In the genomic region with DNA sequence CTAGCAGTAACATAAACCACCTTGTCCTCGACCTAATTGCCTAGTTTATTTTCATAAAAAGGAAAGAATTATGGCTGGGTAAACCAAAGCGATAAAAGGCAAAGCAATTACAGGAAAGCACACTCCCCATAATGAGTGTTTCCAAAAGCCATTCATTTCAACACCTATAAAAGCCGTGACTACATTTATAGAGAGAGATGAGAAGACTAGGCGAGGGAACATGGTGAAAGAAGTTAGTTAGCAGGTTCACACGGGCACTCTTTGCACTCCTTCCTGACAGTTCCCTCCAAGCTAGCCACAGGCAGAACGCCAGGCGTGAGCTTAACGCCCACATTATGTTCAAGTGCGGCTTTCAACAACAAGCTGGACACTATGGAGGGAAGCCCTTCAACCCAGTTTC, we compare ENCODE assay signal across 15 mouse cellular contexts.
"Had no signal": no experiment of that assay in that cellular context is flagged by ENCODE, and none has a peak within 500 bp of the region (broad histone marks: within the 10 kb centered on the region; RNA-seq: fewer than 3 reads in every experiment).

No protein-coding gene starts in this region.

- H3K36me3 ChIP-seq: midbrain, embryonic 10.5 days; neural tube, embryonic 15.5 days had no signal

- DNase-seq: kidney, adult 2 months; kidney, postnatal 14 days; layer of hippocampus, adult 9-11 months; layer of hippocampus, postnatal 36 days; lung, embryonic 14.5 days; lung, postnatal 10 days; lung, postnatal 4 days; midbrain, embryonic 14.5 days; right cerebral cortex, adult 18-20 months; right cerebral cortex, postnatal 25 days; thymus, postnatal 4 days had no signal

- H3K4me2 ChIP-seq: liver, embryonic 11.5 days; lung, embryonic 14.5 days; neural tube, embryonic 15.5 days had no signal

- H3K27me3 ChIP-seq: neural tube, embryonic 15.5 days had no signal

- H3K27ac ChIP-seq: midbrain, embryonic 10.5 days; neural tube, embryonic 15.5 days had no signal

- H3K4me3 ChIP-seq: midbrain, embryonic 10.5 days; myocyte; neural tube, embryonic 15.5 days had no signal

- H3K9ac ChIP-seq: lung, embryonic 14.5 days; neural tube, embryonic 15.5 days had no signal

- H3K4me1 ChIP-seq: midbrain, embryonic 10.5 days; neural tube, embryonic 15.5 days had no signal

- H3K9me3 ChIP-seq: midbrain, embryonic 10.5 days; neural tube, embryonic 15.5 days had no signal
